Mouse (Mus musculus) embryonic fibroblast, embryonic 13.5 days (primary cell): Measurements from ENCODE around the gene Pcca.

Source experiments
- CTCF ChIP-seq: IDR thresholded peaks from 2 replicates; pipeline ENCODE4 v1.5.1; 2011; ENCODE audit warnings: mild to moderate bottlenecking, control low read depth, low read length, moderate library complexity, borderline replicate concordance; ENCODE audit not compliant: insufficient read depth
- POLR2A ChIP-seq: IDR thresholded peaks from 2 replicates; pipeline ENCODE4 v1.6.1; 2011; ENCODE audit warnings: low read depth, mild to moderate bottlenecking, control low read depth, low read length, moderate library complexity

DNA sequence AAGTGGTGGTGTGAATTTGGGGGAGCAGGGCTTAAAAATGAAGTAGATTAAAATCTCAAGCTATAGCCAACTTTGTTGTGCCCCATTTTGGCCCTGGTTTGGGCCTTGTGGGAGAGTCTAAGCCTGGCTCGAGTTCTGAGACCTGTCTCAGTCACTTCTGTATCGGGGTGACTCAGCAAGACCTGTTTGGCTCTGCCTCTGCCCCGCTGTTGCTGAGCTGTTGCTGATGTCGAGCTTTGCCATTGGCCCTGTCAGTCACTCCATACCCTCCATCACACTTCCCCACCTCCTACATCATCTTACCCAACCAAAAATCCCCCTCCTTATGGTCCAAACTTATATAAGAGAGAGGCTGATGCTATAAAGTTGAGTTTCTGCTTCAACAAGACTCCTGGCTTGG, 5.6 kb upstream of the Pcca start:
- TF ChIP-seq CTCF (no peak), POLR2A (no peak)
